8 mouse cellular contexts compared by ENCODE assay signal in genomic region chr4:46526798-46527557, GRCm38 (mm10). TPM values are rescaled to one million over a fixed set of nuclear protein-coding genes. Genes with fewer than 3 reads are reported as not detected.
A peak's percentile ranks its signal among the peaks of the same experiment; 100 is the strongest.
DNase-seq lines count a peak whose midpoint lies in the region; ATAC-seq and TF ChIP-seq lines count a peak whose summit lies in the region.

No protein-coding gene starts in this region.

- H3K27me3 ChIP-seq in heart, embryonic 13.5 days (replicated peaks): peaks cover 78% of the 10 kb centered on the region
- H3K27me3 ChIP-seq in heart, embryonic 16.5 days (ENCODE audit: control insufficient read depth, insufficient read depth, low read length): peaks cover 13% of the 10 kb centered on the region
- H3K27me3 ChIP-seq in liver, postnatal 0 days (ENCODE audit: insufficient read depth, low read length): no peaks in the 10 kb centered on the region

- peak overlapping the region; percentile 81 for H3K9ac ChIP-seq in heart, embryonic 13.5 days
- peak overlapping the region; percentile 70 for H3K9ac ChIP-seq in heart, embryonic 16.5 days (ENCODE audit: low read length)
- H3K9ac ChIP-seq in liver, postnatal 0 days (replicated peaks): peak overlapping the region; percentile 65

- TF ChIP-seq EP300 in liver, postnatal 0 days (IDR thresholded peaks at IDR 0.05; ENCODE audit: low read depth): peak; percentile 94

- peak overlapping the region; percentile 45; the same call in 1 of the 2 replicates for H3K27ac ChIP-seq in heart, embryonic 13.5 days (replicated peaks)
- no peak overlapping the region for H3K27ac ChIP-seq in heart, embryonic 16.5 days (ENCODE audit: low read length)
- peak overlapping the region; percentile 92 for H3K27ac ChIP-seq in liver, postnatal 0 days (ENCODE audit: low read depth)

- peak; percentile 55 for ATAC-seq in heart, embryonic 13.5 days (ENCODE audit: extremely low read depth, insufficient number of reproducible peaks, low FRiP score, low TSS enrichment)
- 0 out of 2 replicates have a peak, but pooled peaks have one; percentile 37 for ATAC-seq in heart, embryonic 16.5 days (replicated peaks; ENCODE audit: extremely low read depth, insufficient read depth, low FRiP score)
- ATAC-seq in liver, postnatal 0 days: peak; percentile 88
- no peak for ATAC-seq in frontal cortex, adult (ENCODE audit: low TSS enrichment)

- H3K9me3 ChIP-seq in heart, embryonic 13.5 days: no peaks in the 10 kb centered on the region
- H3K9me3 ChIP-seq in heart, embryonic 16.5 days (replicated peaks; ENCODE audit: control insufficient read depth, low read length): peaks cover 3% of the 10 kb centered on the region
- no peaks in the 10 kb centered on the region for H3K9me3 ChIP-seq in liver, postnatal 0 days (ENCODE audit: low read length)

- no peak for DNase-seq in heart, adult 8-10 months (ENCODE audit: low spot score)
- DNase-seq in MEL-GATA-1-ER (ENCODE audit: extremely low read depth, low read depth): peak; percentile 72
- DNase-seq in liver, postnatal 0 days: peak; percentile 73
- DNase-seq in thymus, postnatal 0 days (ENCODE audit: low spot score): peak; percentile 62
- DNase-seq in right cerebral cortex, postnatal 36 days (ENCODE audit: low spot score in 2 of 2): no peak

- H3K4me1 ChIP-seq in heart, embryonic 13.5 days: peaks cover 6% of the 10 kb centered on the region
- peaks cover 5% of the 10 kb centered on the region for H3K4me1 ChIP-seq in heart, embryonic 16.5 days (ENCODE audit: control insufficient read depth, insufficient read depth, low read length)
- peaks cover 30% of the 10 kb centered on the region for H3K4me1 ChIP-seq in liver, postnatal 0 days (ENCODE audit: insufficient read depth)

- TF ChIP-seq CTCF in liver, postnatal 0 days (IDR thresholded peaks at IDR 0.05; ENCODE audit: low read depth): peak; percentile 73

- H3K4me2 ChIP-seq in heart, embryonic 13.5 days: peak overlapping the region; percentile 82
- H3K4me2 ChIP-seq in heart, embryonic 16.5 days (ENCODE audit: low read depth, low read length): peak overlapping the region; percentile 83
- H3K4me2 ChIP-seq in liver, postnatal 0 days (ENCODE audit: low read depth, low read length): peak overlapping the region; percentile 80

- peak overlapping the region; percentile 50 for H3K4me3 ChIP-seq in heart, embryonic 13.5 days
- peak overlapping the region; percentile 50 for H3K4me3 ChIP-seq in heart, embryonic 16.5 days (ENCODE audit: low read length)
- peak overlapping the region; percentile 44 for H3K4me3 ChIP-seq in liver, postnatal 0 days (ENCODE audit: low read depth, low read length)

- 18% methylated on average over 17 of the region's 17 CpGs for WGBS in heart, embryonic 13.5 days
- WGBS in heart, embryonic 16.5 days: 25% methylated on average over 17 of the region's 17 CpGs
- WGBS in liver, postnatal 0 days (ENCODE audit: insufficient replicate concordance): 39% methylated on average over 17 of the region's 17 CpGs

- no peaks in the 10 kb centered on the region for H3K36me3 ChIP-seq in heart, embryonic 13.5 days
- no peaks in the 10 kb centered on the region for H3K36me3 ChIP-seq in heart, embryonic 16.5 days (ENCODE audit: control insufficient read depth, insufficient read depth)
- peaks cover 21% of the 10 kb centered on the region for H3K36me3 ChIP-seq in liver, postnatal 0 days (replicated peaks; ENCODE audit: insufficient read depth, low read length)

RNA-seq across cellular contexts. Expression of gene Trim14, which starts 9.0 kb away (rescaled TPM):
- polyA plus RNA-seq in heart, embryonic 13.5 days (2015; fragmentation: Nextera tagmentation; extraction: Ambion mirVana): 0.85 and 1.7 TPM in 2 replicates
- 1 to 10 TPM; 1.6 to 2.5 (median 2.1) TPM for total RNA-seq in heart, adult 8-10 months (2022)
- polyA plus RNA-seq in heart, embryonic 16.5 days (2015; fragmentation: Nextera tagmentation; extraction: Ambion mirVana): 1.9 and 4.7 TPM in 2 replicates
- 14.1 and 16.2 TPM in 2 replicates for polyA plus RNA-seq in liver, postnatal 0 days (2015; fragmentation: Nextera tagmentation; extraction: Ambion mirVana)
- polyA plus RNA-seq in thymus, postnatal 0 days (2015; fragmentation: Nextera tagmentation; extraction: Ambion mirVana): 19.8 and 22.4 TPM in 2 replicates

RNA-seq across cellular contexts. Expression of gene Nans, which starts 37.9 kb away (rescaled TPM):
- polyA plus RNA-seq in heart, embryonic 13.5 days (2015; fragmentation: Nextera tagmentation; extraction: Ambion mirVana): 63.1 and 65.4 TPM in 2 replicates
- total RNA-seq in heart, adult 8-10 months (2022): 10 to 100 TPM; 12.1 to 16.8 (median 15.6) TPM
- 52.1 and 62.3 TPM in 2 replicates for polyA plus RNA-seq in heart, embryonic 16.5 days (2015; fragmentation: Nextera tagmentation; extraction: Ambion mirVana)
- 23.8 and 25.0 TPM in 2 replicates for polyA plus RNA-seq in liver, postnatal 0 days (2015; fragmentation: Nextera tagmentation; extraction: Ambion mirVana)
- 111 and 114 TPM in 2 replicates for polyA plus RNA-seq in thymus, postnatal 0 days (2015; fragmentation: Nextera tagmentation; extraction: Ambion mirVana)

Comparison
In these comparisons a context has a peak if more than half of its experiments do, and no peak if none do; other contexts are left out.
1. DNase-seq: peak in MEL-GATA-1-ER (single experiment), liver, postnatal 0 days (single experiment) and thymus, postnatal 0 days (single experiment); none in heart, adult 8-10 months (single experiment) and right cerebral cortex, postnatal 36 days (0 of 2).
2. Peak in every context shown above with its lines, with median percentiles within 50 percentile points of each other: H3K4me2 ChIP-seq, H3K4me3 ChIP-seq and H3K9ac ChIP-seq.